Mouse (Mus musculus) cerebellum, postnatal 25 days (tissue): ENCODE measurements around the gene Clca2.
"Not testable (repeated sequence)": the region's sequence is repeated elsewhere in the genome, so short reads cannot be mapped to it uniquely, and the experiment has no call there.

ENCODE experiments used
- DNase-seq, 2 experiments: peaks; one replicate each; pipeline ENCODE4 v3.0.0; 2021; ENCODE audit warnings: mixed read lengths in 2 of 2

The Clca2 gene

DNA sequence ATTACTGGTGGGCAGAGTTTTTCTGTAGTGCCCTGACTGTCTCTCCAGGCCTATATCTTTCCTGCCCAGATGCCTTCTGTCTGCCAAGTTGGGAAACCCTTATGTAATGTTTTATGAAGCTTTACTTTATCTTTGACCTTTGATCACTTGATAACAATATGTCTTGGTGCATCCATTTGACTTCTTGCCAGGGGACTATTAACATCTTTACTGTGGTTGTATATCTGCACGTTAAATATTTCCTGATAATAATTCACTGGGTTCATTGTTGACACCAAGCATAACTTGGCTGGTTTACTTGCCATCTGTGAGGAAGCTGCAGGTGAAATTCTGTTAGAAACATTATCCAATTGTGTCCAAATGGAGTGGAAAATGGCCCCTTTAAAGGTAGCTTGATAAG, 16.2 kb downstream of the Clca2 start:
- no peak for DNase-seq

DNA sequence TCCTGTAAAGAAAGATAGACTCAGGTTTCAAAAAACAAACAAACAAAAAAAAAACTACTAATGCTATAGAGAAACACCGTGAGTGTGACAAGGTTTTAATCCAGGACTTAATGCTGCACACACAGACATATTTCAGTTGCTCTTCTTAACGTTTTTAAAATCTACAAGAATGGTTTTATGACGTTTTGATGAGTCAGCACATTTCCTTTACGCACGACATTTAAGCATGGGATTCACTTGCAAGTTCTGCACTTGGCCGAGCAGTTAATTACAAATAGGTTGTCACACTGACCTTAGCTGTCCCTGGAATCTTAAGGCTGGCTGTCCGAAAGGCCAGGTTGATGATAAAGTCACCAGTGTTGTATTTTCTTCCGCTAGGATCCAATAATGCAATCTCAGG, 18.3 kb downstream of the Clca2 start:
- DNase-seq: no peak

DNA sequence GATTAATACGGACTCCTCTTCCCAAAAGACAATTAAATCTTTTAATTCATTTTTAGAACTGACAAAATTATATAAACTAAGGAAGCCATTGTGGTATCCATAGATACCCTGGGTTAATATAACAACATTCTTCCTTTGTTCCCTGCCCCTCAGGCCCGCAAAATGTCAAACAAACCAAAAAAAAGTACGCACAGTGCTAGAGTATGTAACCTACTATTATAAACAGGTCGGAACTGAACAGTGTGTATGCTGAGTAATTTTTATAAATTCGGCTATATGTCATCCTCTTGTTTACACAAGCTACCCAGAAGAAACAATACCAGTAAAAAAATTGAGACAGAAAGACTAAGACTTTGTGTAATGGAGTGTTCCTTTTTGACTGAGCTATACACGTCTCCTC, 20.8 kb downstream of the Clca2 start:
- DNase-seq: no peak

DNA sequence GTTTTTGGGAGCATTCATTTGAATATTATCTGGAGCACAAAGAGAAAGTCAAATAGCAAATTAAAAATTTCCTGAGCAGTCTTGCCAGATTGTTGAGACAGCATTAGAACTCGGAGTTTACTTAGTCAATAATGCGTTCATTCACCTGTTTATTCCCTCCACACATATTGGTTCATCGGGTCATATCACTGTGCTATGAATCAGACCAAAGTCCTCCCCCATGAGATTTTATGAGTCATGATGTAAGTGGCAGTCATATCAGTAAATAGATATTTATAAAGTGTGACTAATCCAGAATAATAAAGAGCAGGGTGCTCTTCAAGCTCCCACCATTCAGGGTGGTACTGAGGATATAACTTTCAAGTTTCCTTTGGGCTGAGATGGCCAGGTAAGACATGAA, 26.9 kb downstream of the Clca2 start:
- DNase-seq: no peak

DNA sequence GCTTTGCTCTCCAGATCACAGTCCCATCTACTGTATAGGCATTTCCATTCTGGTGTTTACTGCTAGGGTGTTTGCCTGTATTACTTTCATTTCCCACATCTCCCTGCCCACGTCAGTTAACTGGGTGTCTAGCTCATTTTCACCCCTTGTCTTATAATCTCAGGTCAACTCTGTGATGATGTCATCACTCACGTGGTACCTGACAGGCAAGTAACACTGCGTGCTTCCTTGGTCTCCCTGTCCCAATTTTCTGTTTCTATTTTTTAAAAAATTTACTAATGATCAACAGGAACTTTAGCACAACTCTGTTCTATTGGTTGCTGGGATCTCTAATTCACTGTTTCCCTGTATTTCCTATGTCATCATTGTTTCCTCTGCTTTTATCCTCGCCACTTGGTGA, 30.3 kb downstream of the Clca2 start:
- DNase-seq: no peak

DNA sequence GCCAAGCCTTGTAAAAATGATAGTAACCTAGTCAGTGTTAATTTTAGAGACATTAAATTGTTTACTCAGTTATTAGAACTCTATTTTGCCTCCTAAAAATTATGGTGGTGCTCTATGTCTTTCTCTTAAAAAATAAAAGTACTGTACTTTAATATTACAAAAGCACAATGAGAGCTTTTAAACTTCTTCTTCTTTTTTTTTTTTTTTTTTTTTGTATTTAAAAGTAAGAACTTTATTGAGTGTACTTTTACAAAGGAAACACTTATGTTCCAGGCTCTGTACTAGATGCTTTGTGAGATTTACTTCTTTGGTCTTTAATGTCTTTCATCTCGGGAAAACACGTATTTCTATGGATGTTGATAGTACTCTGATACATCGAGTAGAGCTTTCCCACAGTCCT, 44.1 kb downstream of the Clca2 start:
- DNase-seq: not testable (repeated sequence)

DNA sequence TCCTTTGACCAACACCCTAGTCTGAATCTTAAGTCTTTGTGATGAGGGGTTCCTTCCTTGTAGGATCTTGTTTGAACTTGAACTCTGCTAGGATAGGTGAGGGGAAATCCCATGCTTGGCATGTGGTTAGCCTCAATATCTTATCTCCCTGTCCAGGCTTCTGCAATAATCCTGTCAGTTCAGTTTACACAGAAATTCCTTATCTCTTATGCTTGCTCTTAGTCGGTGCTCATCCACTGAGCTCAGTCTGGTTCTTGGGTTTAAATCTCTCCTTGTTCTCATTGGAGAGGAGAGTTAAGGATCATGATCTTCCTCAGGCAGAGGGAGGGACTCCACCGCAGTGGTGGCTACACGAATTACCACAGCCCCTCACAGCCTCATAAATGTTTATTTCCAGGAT, 49.4 kb downstream of the Clca2 start:
- no peak for DNase-seq

DNA sequence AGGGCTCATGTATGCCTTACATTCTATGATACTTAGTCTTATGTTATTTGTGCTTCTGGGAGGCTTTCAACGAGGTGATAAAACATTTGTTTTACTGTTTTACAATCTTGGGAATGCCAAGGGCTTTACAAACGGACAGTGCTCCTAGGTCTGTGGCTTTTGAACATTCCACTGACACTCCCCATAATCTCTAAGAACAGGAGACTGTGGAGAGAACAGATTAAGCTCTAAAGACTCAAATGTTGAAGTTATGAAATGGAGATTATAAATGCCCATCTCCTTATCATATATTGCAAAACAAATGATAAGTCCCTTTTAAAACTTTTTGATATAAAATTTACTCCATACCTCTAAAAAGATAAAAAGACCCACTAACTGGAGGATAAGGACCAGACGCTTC, 60.4 kb downstream of the Clca2 start:
- no peak for DNase-seq

DNA sequence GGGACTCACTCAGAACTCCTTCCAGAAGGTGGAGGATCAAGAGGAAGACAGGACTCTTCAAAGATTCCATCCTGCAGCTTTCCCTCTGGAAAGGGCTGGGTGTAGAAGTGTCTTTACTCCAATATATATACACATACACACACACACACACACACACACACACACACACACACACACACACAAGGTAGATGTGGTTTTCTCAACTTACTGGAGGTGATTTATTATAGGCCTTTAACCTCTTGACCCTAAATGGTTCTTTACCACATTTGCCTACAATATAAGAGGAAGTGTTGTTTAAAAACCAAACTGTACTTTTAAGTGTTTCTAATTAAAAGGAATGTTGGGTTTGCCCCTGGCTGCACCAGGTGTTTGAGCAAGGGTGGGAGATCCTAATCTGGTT, 66.6 kb downstream of the Clca2 start, which contains the start of gene Clca1:
TSS of gene Clca1 (minus strand) at position 101 of the 400 bp plus-strand sequence.
- no peak for DNase-seq

DNA sequence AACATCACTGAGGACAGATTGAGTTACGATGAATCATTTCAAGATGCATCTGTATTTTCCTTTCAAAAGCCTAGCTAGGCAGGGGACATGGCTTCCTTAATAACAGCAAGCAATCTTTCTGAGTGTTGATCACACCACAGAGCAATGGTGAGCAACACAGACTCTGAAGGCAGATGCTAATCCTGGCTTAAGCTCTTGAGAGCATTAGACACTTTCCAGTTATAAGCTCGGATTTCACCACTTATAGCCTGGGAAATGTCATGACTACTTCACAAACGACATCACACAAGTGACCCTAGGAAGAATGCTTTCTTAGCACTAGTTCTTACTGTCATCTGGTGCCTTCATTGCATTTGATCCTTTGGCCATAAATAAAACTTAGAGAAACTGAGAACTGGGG, 71.2 kb downstream of the Clca2 start:
- DNase-seq: no peak

DNA sequence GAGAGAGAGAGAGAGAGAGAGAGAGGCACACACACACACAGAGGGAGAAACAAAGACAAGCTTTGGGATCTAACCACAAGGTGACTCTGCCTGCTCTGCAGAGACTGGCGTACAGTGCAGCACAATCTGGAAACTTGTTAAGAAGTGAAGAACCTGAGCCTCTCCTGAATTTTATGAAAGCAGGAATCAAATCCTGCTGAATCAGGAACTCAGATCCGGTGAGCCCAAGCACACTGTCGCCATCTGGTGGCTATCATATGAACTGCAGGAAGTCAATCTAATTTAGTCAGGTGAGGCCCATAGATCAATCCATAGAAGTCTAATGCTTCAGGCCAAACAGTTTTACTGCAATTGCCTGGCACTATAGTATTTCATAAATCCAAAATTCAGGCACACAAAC, 72.5 kb downstream of the Clca2 start:
- peak; percentile 11 to 61 for DNase-seq
